Mouse (Mus musculus) stomach, embryonic 16.5 days (tissue): ENCODE results near the gene Gabra3. TPM values are rescaled to one million over a fixed set of nuclear protein-coding genes. Genes with fewer than 3 reads are reported as not detected.

Source experiments
- microRNA counts: library from miRNA; unstranded; fragments of <30 nt; microRNA quantifications from one replicate; lab custom pipeline; 2016
- microRNA-seq: library from miRNA; unstranded; fragments of <30 nt; microRNA quantifications from one replicate; pipeline ENCODE4, GENCODE M21; 2016
- polyA plus RNA-seq: library from polyadenylated mRNA; unstranded; fragments of >200 nt; fragmentation: Nextera tagmentation; extraction: Ambion mirVana; gene quantifications from 2 replicates; pipeline ENCODE4 v1.2.1, GENCODE M21; 2015

The Gabra3 gene
- polyA plus RNA-seq, 1 experiment from 2014 or later: 4.3 TPM

MicroRNA genes within 50 kb of the gene (microRNA counts, 519-probe panel; counts per million panel counts)
- microRNA mmu-miR-105 (lab: Ali Mortazavi, UCI): 1,783 counts per million, percentile 30 among the panel's probes with 10 or more counts
- 1,482 counts per million, percentile 16 among the panel's probes with 10 or more counts for microRNA mmu-miR-767 (lab: Ali Mortazavi, UCI)

Small RNAs within 50 kb of the gene (microRNA-seq; reads per million reads assigned to microRNA genes)
- gene Mir105: not detected
- not detected for gene Mir767

Other genes with a start within 250 kb of the Gabra3 start
- 0.57 and 0.76 TPM in 2 replicates for gene Gabrq, start 168.3 kb upstream of the Gabra3 start, polyA plus RNA-seq